Mouse (Mus musculus) layer of hippocampus, adult 2 months (tissue): ENCODE measurements at regions not wholly inside any gene's neighbourhood (a gene's known extent, or its start where the extent isn't known, plus 50 kb on each side); places are given as distances from the start of the nearest gene placed in this dataset.

Source experiments
- DNase-seq, 2 experiments: peaks; one replicate each; pipeline ENCODE4 v3.0.0; 2022; ENCODE audit warnings: low spot score in 2 of 2
- H3K27ac ChIP-seq: fragments of 200-600 bp; 2 replicates; pipeline ENCODE4 v1.8.1; 2022
- H3K4me3 ChIP-seq: fragments of 200-600 bp; 2 replicates; pipeline ENCODE4 v1.8.1; 2022; ENCODE audit warnings: mild to moderate bottlenecking
- CTCF ChIP-seq: fragments of 200-600 bp; conservative IDR thresholded peaks from 2 replicates; pipeline ENCODE4 v1.8.1; 2022; ENCODE audit warnings: antibody characterized with exemption, mild to moderate bottlenecking, moderate library complexity

DNA sequence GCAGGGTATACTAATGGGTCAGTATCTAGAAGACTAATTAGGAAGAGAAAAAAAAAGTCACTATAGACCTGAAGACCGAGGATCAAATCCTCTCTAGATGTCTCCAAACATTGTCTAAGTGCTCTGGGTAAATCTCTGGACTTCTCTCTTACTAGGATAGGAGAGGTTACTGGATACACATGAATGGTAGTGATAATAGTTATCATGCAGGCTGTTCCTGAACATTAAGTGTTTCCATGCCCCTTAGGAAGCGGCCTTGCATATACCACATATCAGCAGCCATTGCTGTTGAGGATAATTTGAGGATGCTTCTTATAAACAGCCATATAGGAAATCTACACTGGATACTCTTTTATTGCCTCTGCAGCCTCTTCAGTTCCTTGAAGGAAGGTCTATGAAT, 274.2 kb upstream of the Ppargc1a start:
- TF ChIP-seq CTCF: no peak
- H3K4me3 ChIP-seq: no peak overlapping the region
- H3K27ac ChIP-seq: no peak overlapping the region
- DNase-seq: no peak

GRCm38 (mm10) chr5:51840638-51841329, 273.3 kb upstream of the Ppargc1a start:
- no peak overlapping the region for H3K27ac ChIP-seq

DNA sequence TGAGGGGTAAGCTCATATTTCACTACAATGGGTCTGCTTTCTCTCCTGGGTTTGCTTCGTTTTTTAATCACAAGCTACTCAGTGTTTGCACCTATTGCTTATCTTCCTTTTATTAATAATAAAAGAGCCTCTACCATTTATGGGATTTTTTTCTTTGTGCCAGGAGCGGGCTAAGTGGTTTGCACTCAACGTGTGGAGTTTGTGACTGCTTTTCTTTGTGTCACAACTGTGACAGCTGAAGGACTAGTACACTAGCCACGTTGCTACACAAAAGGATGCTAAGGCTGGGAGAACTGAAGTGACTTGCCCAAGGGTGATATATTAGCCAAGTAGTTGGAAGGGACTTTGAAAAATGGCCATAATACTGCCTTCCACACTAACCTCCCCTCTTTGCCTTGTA, 271.8 kb upstream of the Ppargc1a start:
- TF ChIP-seq CTCF: no peak
- no peak overlapping the region for H3K27ac ChIP-seq
- no peak overlapping the region for H3K4me3 ChIP-seq
- DNase-seq: no peak

More at GRCm38 (mm10) chr5:51840638-51841329, 273.3 kb upstream of the Ppargc1a start:
- H3K4me3 ChIP-seq: no peak overlapping the region
- no peak for TF ChIP-seq CTCF
- no peak for DNase-seq

DNA sequence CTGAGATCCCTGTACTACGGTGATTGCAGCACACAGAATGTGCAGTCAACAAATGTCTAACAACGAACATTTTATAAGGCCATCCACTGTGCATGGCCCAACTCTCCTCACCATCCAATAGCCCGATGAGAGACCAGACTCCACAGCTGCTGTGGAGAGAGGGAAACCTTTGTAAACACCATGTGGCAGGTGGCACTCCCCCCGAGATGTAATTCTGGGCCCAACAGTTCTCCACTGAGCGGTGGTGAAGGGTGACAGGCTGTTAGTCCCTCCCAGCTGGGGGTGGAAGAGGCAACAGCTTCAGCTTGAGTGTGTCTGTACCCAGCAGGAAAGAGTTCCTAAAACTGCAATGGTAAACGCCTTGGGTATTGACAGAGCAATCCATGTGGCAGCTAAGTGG, 263.0 kb upstream of the Ppargc1a start:
- Histone ChIP-seq H3K4me3 (no peak overlapping the region), H3K27ac (no peak overlapping the region)
- DNase-seq: peak; percentile 27 to 33
- TF ChIP-seq CTCF: no peak

DNA sequence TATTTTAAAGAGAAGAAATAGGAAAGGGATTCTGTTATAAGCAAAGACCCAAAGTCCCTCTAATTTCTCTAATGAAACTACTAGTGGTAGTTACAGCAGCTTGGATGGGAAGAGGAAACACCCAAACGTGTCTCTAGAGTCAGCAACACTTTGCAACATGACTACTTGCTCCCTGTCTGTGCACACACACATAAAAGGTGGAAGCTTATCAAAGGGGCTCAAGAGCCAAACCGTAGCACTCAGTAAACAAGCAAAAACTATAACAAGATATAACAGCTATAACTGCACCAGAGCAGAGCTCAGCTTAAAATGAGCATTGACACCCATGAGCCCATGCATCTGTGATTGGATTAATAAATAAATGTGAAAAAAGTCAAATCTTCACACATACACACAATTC, 262.5 kb upstream of the Ppargc1a start:
- Histone ChIP-seq H3K4me3 (no peak overlapping the region), H3K27ac (no peak overlapping the region)
- no peak for TF ChIP-seq CTCF
- no peak for DNase-seq

GRCm38 (mm10) chr5:51829606-51830005, 262.1 kb upstream of the Ppargc1a start:
- no peak for DNase-seq
- TF ChIP-seq CTCF: no peak
- Histone ChIP-seq H3K27ac (no peak overlapping the region), H3K4me3 (no peak overlapping the region)

DNA sequence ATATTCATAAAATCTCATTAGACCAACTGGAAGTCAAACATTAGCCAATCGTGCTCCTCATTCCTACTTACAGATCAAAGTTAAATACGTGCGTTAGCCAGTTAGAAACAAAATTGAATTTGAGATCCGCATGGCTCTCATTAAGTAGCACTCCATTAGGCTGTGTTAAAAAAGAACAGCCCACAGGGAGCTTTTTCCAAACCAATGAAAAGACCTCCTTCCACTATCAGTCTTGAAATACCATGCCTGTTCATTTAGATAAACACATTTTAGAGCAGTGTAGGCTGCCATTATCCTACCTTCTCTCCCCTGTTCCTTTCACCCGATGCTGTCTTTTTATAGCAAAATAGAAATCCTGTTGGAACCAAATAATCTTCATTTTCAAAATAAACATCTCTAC, 261.5 kb upstream of the Ppargc1a start:
- no peak for DNase-seq
- no peak for TF ChIP-seq CTCF
- Histone ChIP-seq H3K27ac (no peak overlapping the region), H3K4me3 (no peak overlapping the region)

DNA sequence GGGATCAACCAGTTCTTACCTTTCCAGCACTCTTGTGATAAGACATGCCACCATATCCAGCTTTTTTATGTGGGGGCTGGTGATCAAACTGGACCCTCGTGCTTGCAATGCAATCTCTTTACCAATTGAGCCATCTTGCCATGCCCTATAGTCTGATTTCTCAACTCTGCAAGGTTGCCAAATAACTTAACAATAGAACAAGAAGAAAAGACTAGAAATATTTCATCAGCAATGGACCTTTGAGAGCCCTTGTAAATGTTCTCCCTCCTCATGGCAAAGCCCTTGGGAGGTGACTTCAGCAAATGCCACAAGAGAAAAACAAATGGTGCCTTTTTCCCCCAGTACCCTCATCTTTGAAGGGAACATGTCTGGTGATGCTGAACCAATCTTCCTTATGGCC, 258.7 kb upstream of the Ppargc1a start:
- H3K4me3 ChIP-seq: no peak overlapping the region
- no peak for DNase-seq
- no peak for TF ChIP-seq CTCF

GRCm38 (mm10) chr5:51825584-51826088, 258.1 kb upstream of the Ppargc1a start:
- no peak for DNase-seq
- H3K4me3 ChIP-seq: no peak overlapping the region
- TF ChIP-seq CTCF: no peak
- H3K27ac ChIP-seq: no peak overlapping the region

More for the DNA sequence above, 258.7 kb upstream of the Ppargc1a start:
- H3K27ac ChIP-seq: no peak overlapping the region

- no peak overlapping the region for H3K27ac ChIP-seq
- no peak for DNase-seq
- no peak for TF ChIP-seq CTCF
- no peak overlapping the region for H3K4me3 ChIP-seq
Observed at GRCm38 (mm10) chr5:51824731-51825130, 257.2 kb upstream of the Ppargc1a start.

DNA sequence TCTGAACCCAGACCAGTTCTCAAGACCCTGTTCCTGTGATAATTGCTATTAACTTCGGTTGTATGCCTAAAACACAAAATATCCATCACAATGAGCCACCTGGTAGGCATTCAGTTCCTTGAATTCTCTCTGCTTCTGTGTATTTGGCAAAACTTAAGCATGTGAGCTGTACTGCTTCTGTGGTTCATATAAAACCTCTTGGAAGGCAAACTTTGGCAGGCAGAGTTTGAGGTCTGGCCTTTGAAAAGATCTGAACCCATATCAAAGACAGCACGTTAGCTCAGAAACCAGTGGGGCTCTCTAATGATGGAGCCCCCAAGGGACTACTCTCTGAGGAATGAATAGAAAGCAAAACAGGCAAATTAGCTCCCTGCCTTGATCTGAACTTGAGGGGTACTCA, 256.1 kb upstream of the Ppargc1a start:
- no peak overlapping the region for H3K27ac ChIP-seq
- no peak for TF ChIP-seq CTCF

DNA sequence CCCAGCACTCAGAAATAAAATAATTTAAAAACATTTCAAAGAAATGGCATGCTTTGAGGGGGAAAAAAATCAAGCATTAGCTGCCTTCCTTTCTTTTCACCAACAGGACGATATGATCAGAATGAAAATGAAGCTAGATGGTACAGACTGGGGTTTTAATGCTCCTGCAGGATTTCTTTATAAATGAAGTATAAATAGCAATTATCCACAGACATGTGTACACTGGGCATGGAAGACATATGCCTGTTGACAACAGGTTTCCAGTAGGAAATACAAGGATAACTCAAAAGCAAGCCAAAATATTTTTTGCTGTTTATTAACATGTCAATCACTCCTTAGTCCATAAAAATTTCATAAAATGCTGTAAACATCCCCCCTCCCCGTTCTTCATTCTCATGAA, 248.7 kb upstream of the Ppargc1a start:
- H3K27ac ChIP-seq: peak overlapping the region; percentile 37
- no peak for TF ChIP-seq CTCF
- no peak for DNase-seq
- no peak overlapping the region for H3K4me3 ChIP-seq

More for the DNA sequence above, 256.1 kb upstream of the Ppargc1a start:
- no peak overlapping the region for H3K4me3 ChIP-seq
- DNase-seq: no peak

DNA sequence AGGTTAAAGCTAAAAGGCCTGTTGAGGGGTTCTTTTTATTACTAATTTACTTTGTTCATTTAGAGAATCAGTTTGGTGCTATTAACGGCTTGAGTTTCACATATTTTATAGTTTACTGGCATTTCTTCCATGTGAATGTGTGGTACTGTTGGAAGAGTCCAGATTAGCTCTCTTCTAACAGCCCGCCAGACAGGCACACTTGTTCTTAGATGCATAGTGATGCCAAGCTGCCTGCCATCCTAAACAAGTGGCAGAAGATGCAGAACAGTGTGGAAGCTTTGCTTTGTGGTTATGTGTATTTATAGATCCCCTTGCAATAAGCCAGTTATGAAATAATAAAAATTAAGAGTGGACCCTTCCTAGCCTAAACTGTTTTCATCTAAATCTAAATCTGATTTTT, 244.2 kb upstream of the Ppargc1a start:
- Histone ChIP-seq H3K27ac (no peak overlapping the region; the same call in 1 of the 2 replicates), H3K4me3 (no peak overlapping the region)
- no peak for DNase-seq
- no peak for TF ChIP-seq CTCF

DNA sequence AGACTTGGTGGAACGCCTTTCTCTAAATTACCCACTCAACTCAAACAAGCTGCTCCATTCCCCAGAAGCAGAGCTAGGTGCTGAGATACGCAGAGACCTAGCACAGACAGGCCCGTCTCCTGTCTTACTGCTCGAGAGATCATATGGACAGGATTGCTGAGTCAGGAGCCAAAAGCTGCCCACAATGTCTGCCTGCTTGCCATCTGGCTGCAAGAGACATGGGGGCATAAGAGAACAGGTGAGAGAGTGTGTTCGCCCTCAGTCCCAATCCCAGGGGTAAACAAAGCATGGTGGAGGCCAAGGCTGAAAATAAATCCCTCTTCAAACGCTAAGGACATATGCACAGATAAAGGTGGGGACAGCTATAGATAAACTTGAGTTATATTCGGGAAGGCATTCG, 234.0 kb upstream of the Ppargc1a start:
- DNase-seq: no peak
- no peak overlapping the region for H3K4me3 ChIP-seq
- no peak for TF ChIP-seq CTCF
- no peak overlapping the region for H3K27ac ChIP-seq
